Mouse (Mus musculus) erythroblast, adult 5-6 weeks (primary cell): Measurements from ENCODE around the gene Igsf9b. TPM values are rescaled to one million over a fixed set of nuclear protein-coding genes. Genes with fewer than 3 reads are reported as not detected.

Experiments
- ATAC-seq: replicated peaks from 2 replicates; pipeline ENCODE4 v1.8.0; 2016; ENCODE audit warnings: moderate number of reproducible peaks, mild to moderate bottlenecking, moderate TSS enrichment, inconsistent platforms; ENCODE audit not compliant: poor library complexity, low FRiP score, severe bottlenecking
- total RNA-seq, 2 experiments: library from RNA; stranded (forward) in 1 of 2; stranded (reverse) in 1 of 2; fragments of 150-400 nt in 1 of 2; fragments of 200-764, 138-1000 nt in 1 of 2; gene quantifications; 2 replicates each; pipeline versions ENCODE4 v1.2.3 to v1.2.4; 2015 to 2017; ENCODE audit warnings: low replicate concordance in 2 of 2

Gene Igsf9b
- total RNA-seq, 2 experiments from 2014 or later = not detected

DNA sequence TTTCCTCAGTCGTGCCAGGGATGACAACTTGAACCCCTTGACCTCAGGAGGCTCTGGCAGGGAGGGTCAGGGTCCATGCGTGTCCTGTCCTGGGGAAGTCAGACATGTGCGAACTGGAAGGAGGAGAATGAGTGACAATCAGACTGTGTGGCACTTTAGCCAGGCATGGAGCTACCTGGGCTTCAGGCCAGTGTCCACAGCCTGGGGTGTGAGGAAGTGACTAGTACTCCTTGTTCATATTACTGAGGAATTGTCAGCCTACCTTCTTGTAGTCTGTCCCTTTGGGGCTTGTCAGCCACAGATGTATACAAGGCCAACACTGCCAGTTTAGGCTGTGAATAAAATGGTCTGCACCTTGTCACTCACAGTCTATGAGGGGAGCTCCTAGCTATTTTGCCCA lies 24.4 kb downstream of the Igsf9b start:
- ATAC-seq = no peak

DNA sequence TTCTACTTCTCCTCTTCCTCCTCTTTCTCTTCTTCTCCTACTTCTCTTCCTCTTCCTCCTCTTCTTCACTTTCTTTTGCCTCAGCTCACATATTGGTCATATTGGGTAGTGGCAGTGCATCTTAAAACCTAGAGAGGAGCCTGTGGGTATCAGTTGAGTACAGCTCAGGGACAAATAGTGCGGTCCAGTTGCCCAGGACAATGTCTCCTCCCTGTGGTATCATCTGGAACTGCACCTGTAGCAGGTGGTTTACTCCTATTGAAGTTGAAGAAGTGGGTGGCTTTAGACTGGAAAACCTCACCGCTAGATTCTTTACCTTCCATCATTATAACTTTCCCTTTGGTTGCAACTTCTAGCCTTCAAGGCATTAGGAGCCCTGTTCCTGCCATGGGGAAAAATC lies 26.9 kb downstream of the Igsf9b start:
- ATAC-seq = no peak

DNA sequence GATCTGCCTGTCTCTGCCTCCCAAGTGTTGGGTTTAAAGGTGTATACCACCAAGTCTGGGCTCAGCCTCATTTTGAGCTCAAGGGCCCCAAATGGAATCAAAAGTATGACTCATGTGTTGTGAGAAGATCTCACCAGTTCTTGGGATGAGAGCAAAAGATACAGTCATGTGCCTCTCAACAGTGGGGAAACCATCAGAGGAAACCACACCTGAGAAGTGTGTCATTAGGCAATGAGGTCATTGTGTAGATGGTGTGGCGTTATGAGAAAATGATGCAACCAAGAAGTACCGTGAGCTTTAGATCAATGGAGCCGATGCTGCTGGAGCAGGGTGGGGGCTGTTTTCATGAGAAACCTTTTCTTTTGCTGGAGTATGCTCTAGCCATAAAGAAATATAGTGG lies 28.6 kb downstream of the Igsf9b start:
- ATAC-seq = no peak

DNA sequence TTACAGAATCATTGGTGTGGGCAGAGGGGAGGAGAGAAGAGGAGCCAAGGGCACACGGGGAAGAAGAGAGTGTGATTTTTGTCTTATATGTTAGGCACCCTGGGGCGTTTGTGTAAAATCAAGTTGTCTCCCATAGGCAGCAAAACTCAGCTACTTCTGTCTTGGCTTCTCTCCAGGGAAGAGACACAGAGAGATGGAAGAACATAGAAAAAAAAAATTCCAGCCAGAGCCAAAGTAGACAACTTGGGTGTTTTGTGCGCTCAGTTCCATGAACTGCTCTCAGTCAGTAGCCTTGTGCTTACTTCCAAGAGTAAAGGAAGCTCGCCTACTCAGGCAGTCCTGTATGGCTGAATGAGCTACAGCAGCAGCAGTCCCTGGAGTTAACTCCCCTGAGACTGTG lies 31.4 kb downstream of the Igsf9b start:
- no peak for ATAC-seq

DNA sequence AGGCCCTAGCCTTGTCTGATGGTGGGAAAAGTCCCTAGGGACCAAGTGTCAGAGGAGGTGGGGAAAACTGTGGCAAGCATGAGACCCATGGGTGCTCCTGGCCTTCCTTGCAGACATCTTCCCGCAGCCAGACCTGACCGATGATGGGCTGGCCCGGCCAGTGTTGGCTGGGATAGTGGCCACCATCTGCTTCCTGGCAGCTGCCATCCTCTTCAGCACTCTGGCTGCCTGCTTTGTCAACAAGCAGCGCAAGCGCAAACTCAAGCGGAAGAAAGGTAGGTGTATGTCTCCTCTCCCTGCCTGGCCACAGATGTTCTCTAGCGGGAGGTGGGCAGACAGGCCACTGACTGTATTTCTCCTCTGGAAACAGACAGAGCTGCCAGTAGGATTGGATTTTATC lies 32.5 kb downstream of the Igsf9b start:
- no peak for ATAC-seq

DNA sequence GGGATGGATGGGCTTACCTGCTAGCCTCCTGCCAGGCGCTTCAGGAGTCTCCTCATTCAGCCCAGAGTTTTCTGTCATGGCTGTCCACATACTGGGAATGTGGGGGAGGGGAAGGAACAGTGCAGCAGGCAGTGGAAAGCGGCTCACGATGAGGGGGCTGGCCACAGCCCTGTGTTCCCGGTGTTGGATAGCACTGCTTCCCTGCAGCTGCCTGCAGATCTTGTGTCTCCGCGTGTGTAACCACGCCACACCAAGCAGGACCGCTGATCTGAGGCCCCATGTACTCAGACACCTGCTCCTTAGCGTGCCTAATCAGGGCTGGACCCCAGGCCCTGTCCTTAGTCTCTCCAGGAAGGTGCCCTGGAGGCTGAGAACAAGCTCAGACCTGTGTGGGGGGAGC lies 35.9 kb downstream of the Igsf9b start:
- no peak for ATAC-seq

DNA sequence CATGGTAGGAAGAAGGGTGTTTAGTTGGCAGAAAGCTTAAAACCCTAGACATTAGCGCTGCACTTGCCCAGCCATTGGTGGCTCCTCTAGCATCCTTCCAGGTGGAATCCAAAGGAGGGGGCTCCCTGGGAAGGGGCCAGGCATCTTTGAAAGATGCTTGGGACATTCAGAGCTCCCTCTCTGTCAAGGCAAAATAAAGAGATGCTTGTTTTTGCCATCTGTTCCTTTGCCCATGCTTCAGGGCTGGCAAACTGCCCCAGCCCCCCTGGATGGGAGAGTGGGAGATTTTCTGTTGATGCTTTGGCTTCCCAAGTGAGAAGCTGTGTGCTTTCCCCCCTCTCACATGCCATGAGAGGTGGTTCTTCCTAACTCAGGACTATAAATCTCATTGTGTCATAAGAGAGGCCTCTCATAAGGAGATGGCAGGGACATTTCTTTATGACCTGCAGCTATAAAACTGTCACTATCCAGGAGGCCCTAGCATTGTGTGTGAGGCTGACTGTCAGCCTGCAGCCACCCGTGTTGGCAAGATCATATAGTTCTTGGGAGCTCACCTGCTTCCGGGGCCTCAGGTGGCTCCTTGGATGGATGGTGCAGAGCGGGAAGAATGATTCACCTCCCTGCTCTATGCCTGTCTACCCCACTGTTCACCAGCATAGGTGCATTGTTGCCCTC lies 38.1 kb downstream of the Igsf9b start:
- ATAC-seq = no peak

DNA sequence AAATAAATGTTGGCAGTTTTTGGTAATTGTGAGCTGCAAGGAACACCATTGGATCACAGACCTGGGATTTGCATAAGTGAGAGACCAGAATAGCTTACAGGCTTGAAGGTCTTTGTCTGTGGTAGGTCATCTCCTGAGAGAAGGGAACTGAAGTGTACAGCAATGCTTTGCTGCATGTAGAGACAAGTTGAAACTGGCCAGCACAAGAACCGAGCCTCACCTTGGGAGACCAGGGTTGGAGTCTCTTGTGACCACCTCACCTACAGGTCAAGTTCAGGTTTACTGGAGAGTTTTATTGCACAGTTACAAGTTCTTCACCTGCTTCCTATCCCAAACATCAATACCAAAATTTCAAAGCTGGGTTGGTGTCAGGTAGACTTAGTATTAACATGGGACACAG lies 40.2 kb downstream of the Igsf9b start:
- no peak for ATAC-seq

DNA sequence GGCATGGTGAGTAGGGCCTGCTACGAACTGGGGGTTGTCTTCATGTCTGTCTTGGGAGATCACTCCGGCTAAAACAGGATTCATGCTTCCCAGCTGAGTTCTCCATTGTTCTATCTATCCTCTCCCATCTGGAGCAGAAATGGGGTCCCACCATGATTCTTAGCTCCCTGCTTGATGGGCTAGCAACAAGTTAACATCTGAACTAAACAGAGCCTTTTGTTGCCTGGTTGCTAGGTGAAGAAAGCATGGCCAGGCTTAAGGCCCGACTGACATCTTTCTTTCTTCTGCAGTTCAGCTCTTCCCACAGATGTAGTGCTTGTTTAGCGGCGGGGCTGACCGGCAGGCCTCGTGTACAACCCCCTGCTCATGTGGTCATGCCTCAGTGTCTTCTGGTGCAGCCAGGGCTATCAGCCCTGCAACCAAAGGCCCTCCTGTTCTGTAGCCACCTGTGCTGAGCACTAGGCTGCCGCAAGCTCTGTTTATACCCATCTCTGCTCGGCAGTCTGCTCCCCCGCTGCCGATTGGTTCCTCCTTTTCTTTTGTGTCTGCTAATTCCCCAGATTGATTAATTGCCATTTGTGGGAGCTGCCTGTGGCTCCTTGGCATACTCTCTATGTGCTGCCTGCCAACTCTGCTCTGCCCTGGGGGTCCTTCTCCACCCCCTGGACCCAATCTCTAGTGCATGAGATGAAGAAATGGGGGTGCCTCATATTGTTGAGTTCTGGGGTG lies 47.7 kb downstream of the Igsf9b start:
- ATAC-seq = no peak

DNA sequence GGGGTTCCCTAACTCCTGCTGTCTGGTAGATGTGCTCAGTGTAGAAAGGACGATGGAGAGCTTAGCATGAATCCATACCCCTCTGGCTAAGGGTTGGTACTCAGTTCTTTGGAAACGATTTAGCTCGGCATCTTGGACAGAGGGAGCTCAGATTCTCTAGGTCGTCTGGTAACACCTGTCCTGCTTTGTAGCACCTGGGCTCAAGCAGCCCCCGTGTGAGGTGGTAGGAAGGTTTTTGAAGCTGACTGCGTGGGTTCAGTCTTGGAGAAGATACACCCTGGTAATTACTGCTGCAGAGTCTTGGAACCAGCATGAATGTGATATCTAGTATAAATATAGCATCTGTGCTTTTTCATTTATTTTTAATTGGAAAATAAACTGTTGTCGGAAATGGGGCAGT lies 54.1 kb downstream of the Igsf9b start:
- ATAC-seq = no peak

DNA sequence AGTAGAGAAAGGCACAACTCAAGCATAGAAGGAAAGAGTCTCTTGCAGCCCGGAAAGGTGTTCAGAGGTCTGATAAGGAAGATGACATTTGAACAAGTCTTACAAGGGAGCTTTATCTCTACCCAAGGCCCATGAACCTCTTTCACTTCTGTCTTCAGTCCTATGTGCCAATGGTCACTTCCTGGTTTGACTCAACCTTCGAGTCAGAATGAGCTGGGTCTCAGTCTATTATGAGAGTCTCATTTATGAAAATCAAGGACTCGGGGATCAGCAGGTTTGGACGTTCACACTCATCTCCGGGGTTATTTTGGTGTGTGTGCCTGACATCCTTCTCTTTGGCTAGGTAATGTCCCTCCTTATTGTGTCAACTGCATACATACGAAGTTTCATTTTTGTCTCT lies 58.9 kb downstream of the Igsf9b start:
- no peak for ATAC-seq

DNA sequence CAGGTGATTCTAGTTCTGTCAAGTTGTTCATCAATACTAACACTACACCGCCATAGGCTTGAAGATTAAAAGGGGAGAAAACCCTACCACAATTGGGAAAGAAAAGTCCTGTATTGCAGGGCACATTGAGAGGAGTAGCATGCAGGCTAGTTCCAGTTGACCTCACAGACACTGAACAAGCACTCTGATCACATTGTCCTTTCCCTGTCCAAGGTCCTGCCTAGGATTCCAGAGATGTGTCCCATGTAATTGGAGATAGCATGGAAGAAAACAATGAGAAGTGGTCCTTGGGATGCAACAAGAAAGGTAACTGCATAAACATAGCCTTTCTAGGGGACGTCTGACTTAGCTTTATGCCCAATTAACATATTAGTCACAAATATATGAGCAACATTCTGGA lies 68.2 kb downstream of the Igsf9b start:
- no peak for ATAC-seq

DNA sequence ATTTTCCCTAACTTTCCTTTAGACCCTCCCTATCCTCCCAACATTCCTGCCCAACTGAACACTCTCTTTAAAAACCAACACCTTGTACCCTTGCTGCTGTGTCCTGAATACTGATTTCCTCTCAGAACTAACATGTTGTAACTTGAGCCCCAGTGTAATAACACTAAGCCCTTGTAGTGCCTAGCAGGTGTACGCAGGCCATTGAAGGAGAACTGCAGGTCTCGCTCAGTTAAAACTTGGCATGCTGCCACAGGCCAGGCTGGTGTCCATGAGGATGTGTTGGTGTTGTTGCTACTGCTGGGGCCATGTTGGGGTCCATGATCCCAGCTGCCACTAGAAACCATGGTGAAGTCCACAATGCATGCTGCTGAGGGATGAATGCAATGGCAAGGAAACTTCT lies 70.1 kb downstream of the Igsf9b start:
- ATAC-seq = no peak

DNA sequence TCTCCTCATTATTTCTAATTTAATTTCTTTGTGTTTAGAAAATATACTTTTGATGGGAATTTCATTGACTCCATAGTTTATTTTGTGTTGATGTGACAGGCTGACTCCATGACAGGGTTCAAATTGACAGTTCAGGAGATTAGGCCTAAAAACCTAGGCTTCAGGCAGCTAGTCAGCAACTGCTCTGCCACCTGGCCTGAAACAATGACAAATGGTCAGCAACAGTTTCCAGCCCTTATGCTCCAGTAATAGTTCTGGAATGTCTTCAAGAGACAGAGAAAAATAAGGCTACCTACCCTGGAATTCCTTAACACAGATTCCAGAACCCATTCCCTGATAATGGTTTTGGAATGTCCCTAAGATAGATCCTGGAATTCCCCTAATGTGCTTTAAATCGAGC lies 76.7 kb downstream of the Igsf9b start:
- ATAC-seq = no peak

DNA sequence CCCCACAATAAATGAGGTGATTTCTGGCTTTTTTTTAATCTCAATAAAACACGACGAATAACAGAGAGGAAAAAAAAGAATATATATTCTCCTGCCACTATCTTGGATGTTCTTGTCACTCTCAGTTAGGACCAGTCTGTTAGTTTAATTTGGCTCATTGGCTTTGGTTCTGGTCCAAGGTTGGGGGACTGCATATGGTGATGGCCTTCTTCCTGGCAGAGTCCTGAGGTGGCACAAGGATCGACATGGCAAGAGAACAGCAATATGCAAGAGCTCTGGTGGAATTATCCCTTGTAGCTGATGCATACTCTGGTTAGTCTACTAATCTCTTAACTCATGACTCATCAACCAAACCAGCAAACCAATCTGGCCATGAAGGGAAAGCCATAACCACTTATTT lies 87.9 kb downstream of the Igsf9b start:
- no peak for ATAC-seq

DNA sequence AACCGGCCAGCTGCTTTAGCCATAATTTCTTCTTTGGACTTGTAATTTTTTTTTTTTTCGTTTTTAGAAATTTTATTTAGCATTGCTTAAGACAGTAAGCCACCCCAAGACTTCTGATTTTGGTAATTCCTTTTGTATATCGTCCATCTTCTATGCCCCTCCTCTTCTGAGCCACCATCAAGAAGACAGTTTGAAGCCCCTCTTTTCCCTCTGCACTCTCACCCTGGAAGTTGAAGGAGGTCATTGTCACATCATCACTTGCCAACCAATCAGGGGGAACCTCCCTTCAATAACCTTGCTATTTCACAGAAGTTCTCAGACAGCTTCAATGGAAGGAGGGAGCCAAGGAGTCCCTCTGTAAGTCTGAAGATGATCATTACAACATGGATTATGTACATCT lies 97.5 kb downstream of the Igsf9b start, which contains the start of gene Spata19:
Gene Spata19 (plus strand): TSS at position 301 of the 400 bp plus-strand sequence.
- no peak for ATAC-seq

DNA sequence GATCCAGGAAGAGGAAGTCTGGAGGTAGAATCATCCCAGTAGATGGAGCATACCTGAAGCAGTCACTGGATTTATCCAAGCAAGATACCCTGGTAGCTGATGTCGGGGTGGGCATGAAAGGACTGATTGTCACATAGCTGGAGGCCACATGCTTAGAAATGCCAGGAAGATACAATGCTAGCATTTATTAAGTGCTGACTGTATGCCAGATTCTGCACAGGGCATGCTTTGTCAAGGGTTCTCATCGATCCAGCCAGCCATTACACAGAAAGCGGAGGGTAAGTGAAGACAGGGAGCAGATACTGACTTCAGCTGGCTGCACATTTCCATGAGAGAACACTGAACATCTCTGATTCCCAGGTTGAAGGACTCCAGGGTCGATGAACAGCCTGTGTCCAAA lies 102.2 kb downstream of the Igsf9b start:
- ATAC-seq = no peak

Other genes starting within 250 kb of the Igsf9b start
- not detected in 2 replicates for gene Jam3, start 143.8 kb upstream of the Igsf9b start, total RNA-seq (2015; ENCODE audit: low replicate concordance)
- gene Jam3, start 143.8 kb upstream of the Igsf9b start, total RNA-seq (2017; ENCODE audit: low replicate concordance) = 0.60 TPM in 1 of 2 replicates, not detected in the other
- gene Spata19, start 97.6 kb downstream of the Igsf9b start, total RNA-seq (2015; ENCODE audit: low replicate concordance) = not detected in 2 replicates
- gene Spata19, start 97.6 kb downstream of the Igsf9b start, total RNA-seq (2017; ENCODE audit: low replicate concordance) = not detected in 2 replicates